Mouse (Mus musculus) embryonic facial prominence, embryonic 13.5 days (tissue): ENCODE measurements around the gene Arhgap10. TPM values are rescaled to one million over a fixed set of nuclear protein-coding genes. Genes with fewer than 3 reads are reported as not detected.

ENCODE experiments used
- ATAC-seq: fragments of 200-750 bp; cut with Nextera tagmentation; 2 replicates; pipeline ENCODE4 v1.8.0; 2017; ENCODE audit warnings: low read depth; ENCODE audit not compliant: insufficient number of reproducible peaks, insufficient read depth, low FRiP score, low TSS enrichment
- H3K27ac ChIP-seq: fragments of 300-500 bp; sonication (generic); 2 replicates; pipeline ENCODE4 v1.5.1; 2015; ENCODE audit warnings: moderate library complexity, mild to moderate bottlenecking, inconsistent platforms
- H3K27me3 ChIP-seq: fragments of 300-500 bp; sonication (generic); 2 replicates; pipeline ENCODE4 v1.6.1; 2015; ENCODE audit warnings: mild to moderate bottlenecking, inconsistent platforms
- H3K36me3 ChIP-seq: fragments of 300-500 bp; sonication (generic); 2 replicates; pipeline ENCODE4 v1.6.1; 2015; ENCODE audit warnings: mild to moderate bottlenecking, inconsistent platforms
- H3K4me1 ChIP-seq: fragments of 300-500 bp; sonication (generic); 2 replicates; pipeline ENCODE4 v1.6.1; 2015; ENCODE audit warnings: inconsistent platforms
- H3K4me2 ChIP-seq: fragments of 300-500 bp; sonication (generic); 2 replicates; pipeline ENCODE4 v1.6.1; 2015; ENCODE audit warnings: moderate library complexity, mild to moderate bottlenecking, inconsistent platforms
- H3K4me3 ChIP-seq: fragments of 300-500 bp; sonication (generic); 2 replicates; pipeline ENCODE4 v1.5.1; 2015; ENCODE audit warnings: mild to moderate bottlenecking, inconsistent platforms
- H3K9ac ChIP-seq: fragments of 300-500 bp; sonication (generic); 2 replicates; pipeline ENCODE4 v1.6.1; 2015; ENCODE audit warnings: mild to moderate bottlenecking, inconsistent platforms
- H3K9me3 ChIP-seq: fragments of 300-500 bp; sonication (generic); 2 replicates; pipeline ENCODE4 v1.6.1; 2016; ENCODE audit warnings: inconsistent platforms
- WGBS: fragments of 180-500 bp; shearing (Covaris S2); methylation state at CpG from one replicate; pipeline ENCODE4 v1.1.7; 2015; ENCODE audit warnings: mixed read lengths; 5-methylcytosine and 5-hydroxymethylcytosine counted together
- polyA plus RNA-seq: library from polyadenylated mRNA; unstranded; fragments of >200 nt; fragmentation: Nextera tagmentation; extraction: Ambion mirVana; gene quantifications from 2 replicates; pipeline ENCODE4 v1.2.1, GENCODE M21; 2015

Arhgap10 gene
- polyA plus RNA-seq, 1 experiment from 2014 or later, result 31.5 TPM

GRCm38 (mm10) chr8:77481791-77482190 is 36.0 kb downstream of the Arhgap10 start:
- WGBS, result 14% methylated on average over 6 of the region's 6 CpGs
- H3K36me3 ChIP-seq, result no peaks in the 10 kb centered on the region
- H3K27me3 ChIP-seq, result no peaks in the 10 kb centered on the region
- no peak overlapping the region for H3K27ac ChIP-seq
- H3K4me2 ChIP-seq, result no peak overlapping the region
- no peak overlapping the region for H3K9ac ChIP-seq
- H3K4me1 ChIP-seq, result peaks cover 54% of the 10 kb centered on the region
- H3K4me3 ChIP-seq, result no peak overlapping the region
- H3K9me3 ChIP-seq, result no peaks in the 10 kb centered on the region
- ATAC-seq, result no peak

GRCm38 (mm10) chr8:77479995-77480394 is 37.8 kb downstream of the Arhgap10 start:
- Histone ChIP-seq H3K9ac (no peak overlapping the region), H3K4me1 (peaks cover 47% of the 10 kb centered on the region), H3K36me3 (no peaks in the 10 kb centered on the region), H3K27me3 (no peaks in the 10 kb centered on the region), H3K4me2 (no peak overlapping the region), H3K27ac (no peak overlapping the region), H3K4me3 (no peak overlapping the region), H3K9me3 (no peaks in the 10 kb centered on the region)
- no peak for ATAC-seq
- 81% methylated on average over 9 of the region's 9 CpGs for WGBS

- 0 out of 2 replicates have a peak, but pooled peaks have one; percentile 64 for ATAC-seq
- H3K9me3 ChIP-seq, result no peaks in the 10 kb centered on the region
- 0 out of 2 replicates have a peak overlapping the region, but pooled peaks have one; percentile 18 for H3K27ac ChIP-seq
- no peaks in the 10 kb centered on the region for H3K27me3 ChIP-seq
- H3K36me3 ChIP-seq, result no peaks in the 10 kb centered on the region
- H3K9ac ChIP-seq, result no peak overlapping the region
- no peak overlapping the region for H3K4me3 ChIP-seq
- H3K4me2 ChIP-seq, result no peak overlapping the region
- H3K4me1 ChIP-seq, result peaks cover 43% of the 10 kb centered on the region
- 51% methylated on average over 2 of the region's 2 CpGs for WGBS
These were observed 38.9 kb downstream of the Arhgap10 start for GRCm38 (mm10) chr8:77478913-77479273.

GRCm38 (mm10) chr8:77478155-77478912 is 39.4 kb downstream of the Arhgap10 start:
- WGBS, result 78% methylated on average over 12 of the region's 12 CpGs
- no peak for ATAC-seq
- no peaks in the 10 kb centered on the region for H3K36me3 ChIP-seq
- no peak overlapping the region for H3K9ac ChIP-seq
- peaks cover 43% of the 10 kb centered on the region for H3K4me1 ChIP-seq
- no peak overlapping the region for H3K4me2 ChIP-seq
- no peaks in the 10 kb centered on the region for H3K27me3 ChIP-seq
- no peaks in the 10 kb centered on the region for H3K9me3 ChIP-seq
- 0 out of 2 replicates have a peak overlapping the region, but pooled peaks have one; percentile 18 for H3K27ac ChIP-seq
- no peak overlapping the region for H3K4me3 ChIP-seq

- Histone ChIP-seq H3K9ac (no peak overlapping the region), H3K4me3 (no peak overlapping the region), H3K4me1 (peaks cover 45% of the 10 kb centered on the region), H3K27ac (peak overlapping the region; percentile 7; the same call in 1 of the 2 replicates), H3K4me2 (no peak overlapping the region), H3K36me3 (no peaks in the 10 kb centered on the region), H3K27me3 (no peaks in the 10 kb centered on the region), H3K9me3 (no peaks in the 10 kb centered on the region)
- 87% methylated on average over 12 of the region's 12 CpGs for WGBS
- ATAC-seq, result no peak
These were observed 40.1 kb downstream of the Arhgap10 start for GRCm38 (mm10) chr8:77477684-77478083.

GRCm38 (mm10) chr8:77474614-77475013 is 43.1 kb downstream of the Arhgap10 start:
- 90% methylated on average over 5 of the region's 5 CpGs for WGBS
- H3K27ac ChIP-seq, result no peak overlapping the region
- H3K9ac ChIP-seq, result no peak overlapping the region
- no peaks in the 10 kb centered on the region for H3K27me3 ChIP-seq
- H3K9me3 ChIP-seq, result no peaks in the 10 kb centered on the region
- H3K4me1 ChIP-seq, result peaks cover 31% of the 10 kb centered on the region
- ATAC-seq, result no peak
- H3K36me3 ChIP-seq, result no peaks in the 10 kb centered on the region
- H3K4me3 ChIP-seq, result no peak overlapping the region
- H3K4me2 ChIP-seq, result no peak overlapping the region

GRCm38 (mm10) chr8:77473773-77474172 is 44.0 kb downstream of the Arhgap10 start:
- no peak for ATAC-seq
- no peaks in the 10 kb centered on the region for H3K9me3 ChIP-seq

GRCm38 (mm10) chr8:77473373-77473772 is 44.4 kb downstream of the Arhgap10 start:
- WGBS, result 27% methylated on average over 6 of the region's 6 CpGs
- Histone ChIP-seq H3K27ac (peak overlapping the region; percentile 68), H3K9me3 (no peaks in the 10 kb centered on the region), H3K27me3 (no peaks in the 10 kb centered on the region), H3K4me2 (no peak overlapping the region), H3K9ac (no peak overlapping the region), H3K4me3 (no peak overlapping the region), H3K36me3 (no peaks in the 10 kb centered on the region), H3K4me1 (peaks cover 21% of the 10 kb centered on the region)
- no peak for ATAC-seq

More at GRCm38 (mm10) chr8:77473773-77474172, 44.0 kb downstream of the Arhgap10 start:
- 24% methylated on average over 7 of the region's 7 CpGs for whole genome bisulfite sequencing
- peaks cover 25% of the 10 kb centered on the region for H3K4me1 ChIP-seq
- H3K36me3 ChIP-seq, result no peaks in the 10 kb centered on the region
- no peaks in the 10 kb centered on the region for H3K27me3 ChIP-seq
- H3K27ac ChIP-seq, result peak overlapping the region; percentile 68
- no peak overlapping the region for H3K4me3 ChIP-seq
- H3K9ac ChIP-seq, result no peak overlapping the region
- no peak overlapping the region for H3K4me2 ChIP-seq

- no peak overlapping the region for H3K4me2 ChIP-seq
- no peaks in the 10 kb centered on the region for H3K36me3 ChIP-seq
- WGBS, result 89% methylated on average over 6 of the region's 6 CpGs
- no peak overlapping the region for H3K4me3 ChIP-seq
- no peaks in the 10 kb centered on the region for H3K9me3 ChIP-seq
- H3K27ac ChIP-seq, result no peak overlapping the region
- peaks cover 17% of the 10 kb centered on the region for H3K4me1 ChIP-seq
- no peak for ATAC-seq
- no peak overlapping the region for H3K9ac ChIP-seq
- no peaks in the 10 kb centered on the region for H3K27me3 ChIP-seq
These were observed 56.4 kb downstream of the Arhgap10 start for GRCm38 (mm10) chr8:77461392-77461791.

GRCm38 (mm10) chr8:77460363-77460762 is 57.4 kb downstream of the Arhgap10 start:
- Histone ChIP-seq H3K27me3 (no peaks in the 10 kb centered on the region), H3K4me1 (peaks cover 17% of the 10 kb centered on the region), H3K9ac (no peak overlapping the region), H3K36me3 (no peaks in the 10 kb centered on the region), H3K27ac (no peak overlapping the region), H3K9me3 (no peaks in the 10 kb centered on the region), H3K4me3 (no peak overlapping the region), H3K4me2 (no peak overlapping the region)
- ATAC-seq, result no peak
- WGBS, result 77% methylated on average over 2 of the region's 2 CpGs

- ATAC-seq, result no peak
- no peak overlapping the region for H3K4me2 ChIP-seq
- 0 out of 2 replicates have a peak, but pooled peaks cover 2% of the 10 kb centered on the region for H3K36me3 ChIP-seq
- WGBS, result 40% methylated on average over 7 of the region's 7 CpGs
- no peaks in the 10 kb centered on the region for H3K27me3 ChIP-seq
- peaks cover 17% of the 10 kb centered on the region for H3K4me1 ChIP-seq
- H3K4me3 ChIP-seq, result no peak overlapping the region
- no peak overlapping the region for H3K27ac ChIP-seq
- H3K9ac ChIP-seq, result no peak overlapping the region
- H3K9me3 ChIP-seq, result no peaks in the 10 kb centered on the region
These were observed 58.1 kb downstream of the Arhgap10 start for GRCm38 (mm10) chr8:77459696-77460095.

GRCm38 (mm10) chr8:77458575-77458974 is 59.2 kb downstream of the Arhgap10 start:
- Histone ChIP-seq H3K4me1 (peaks cover 17% of the 10 kb centered on the region), H3K36me3 (0 out of 2 replicates have a peak, but pooled peaks cover 2% of the 10 kb centered on the region), H3K27ac (peak overlapping the region; percentile 39; the same call in 1 of the 2 replicates), H3K4me2 (no peak overlapping the region), H3K9ac (no peak overlapping the region), H3K9me3 (no peaks in the 10 kb centered on the region), H3K4me3 (no peak overlapping the region), H3K27me3 (no peaks in the 10 kb centered on the region)
- 65% methylated on average over 4 of the region's 4 CpGs for WGBS
- no peak for ATAC-seq
